Mouse (Mus musculus) midbrain, embryonic 16.5 days (tissue): ENCODE data around the gene Fcgr3. TPM values are rescaled to one million over a fixed set of nuclear protein-coding genes. Genes with fewer than 3 reads are reported as not detected.
"Not testable (repeated sequence)": the region's sequence is repeated elsewhere in the genome, so short reads cannot be mapped to it uniquely, and the experiment has no call there.

Experiments
- ATAC-seq: fragments of 200-750 bp; cut with Nextera tagmentation; 2 replicates; pipeline ENCODE4 v1.8.0; 2017; ENCODE audit warnings: moderate TSS enrichment
- H3K27ac ChIP-seq: fragments of 300-500 bp; sonication (generic); 2 replicates; pipeline ENCODE4 v1.5.1; 2014; ENCODE audit warnings: mild to moderate bottlenecking, low read length, mixed read lengths
- H3K27me3 ChIP-seq: fragments of 300-500 bp; sonication (generic); 2 replicates; pipeline ENCODE4 v1.6.1; 2014; ENCODE audit warnings: low read depth, low read length, mixed read lengths; ENCODE audit not compliant: control insufficient read depth, insufficient read depth
- H3K36me3 ChIP-seq: fragments of 300-500 bp; sonication (generic); 2 replicates; pipeline ENCODE4 v1.6.1; 2014; ENCODE audit warnings: mild to moderate bottlenecking, low read length, moderate library complexity, mixed read lengths; ENCODE audit not compliant: control insufficient read depth, insufficient read depth
- H3K4me1 ChIP-seq: fragments of 300-500 bp; sonication (generic); 2 replicates; pipeline ENCODE4 v1.6.1; 2014; ENCODE audit warnings: mild to moderate bottlenecking, low read length, mixed read lengths; ENCODE audit not compliant: control insufficient read depth, insufficient read depth
- H3K4me2 ChIP-seq: fragments of 300-500 bp; sonication (generic); 2 replicates; pipeline ENCODE4 v1.6.1; 2014; ENCODE audit warnings: mild to moderate bottlenecking, low read length, mixed read lengths
- H3K4me3 ChIP-seq: fragments of 300-500 bp; sonication (generic); 2 replicates; pipeline ENCODE4 v1.5.1; 2014; ENCODE audit warnings: low read depth, mild to moderate bottlenecking, low read length, moderate library complexity, mixed read lengths
- H3K9ac ChIP-seq: fragments of 300-500 bp; sonication (generic); 2 replicates; pipeline ENCODE4 v1.6.1; 2014; ENCODE audit warnings: low read depth, low read length, mixed read lengths
- H3K9me3 ChIP-seq: fragments of 300-500 bp; sonication (generic); replicated peaks from 2 replicates; pipeline ENCODE4 v1.6.1; 2014; ENCODE audit warnings: mild to moderate bottlenecking, low read length, mixed read lengths; ENCODE audit not compliant: control insufficient read depth, poor library complexity, severe bottlenecking
- WGBS: fragments of 180-500 bp; shearing (Covaris S2); extraction: QIAGEN DNeasy Blood & Tissue Kit; methylation state at CpG from one replicate; pipeline ENCODE4 v1.1.7; 2014; 5-methylcytosine and 5-hydroxymethylcytosine counted together
- polyA plus RNA-seq: library from polyadenylated mRNA; unstranded; fragments of >200 nt; fragmentation: Nextera tagmentation; extraction: Ambion mirVana; gene quantifications from 2 replicates; pipeline ENCODE4 v1.2.1, GENCODE M21; 2015

Gene Fcgr3
- polyA plus RNA-seq, 1 experiment from 2014 or later: 9.0 TPM

- H3K36me3 ChIP-seq, H3K4me3 ChIP-seq, ATAC-seq, H3K4me2 ChIP-seq, H3K9ac ChIP-seq, H3K27ac ChIP-seq, H3K4me1 ChIP-seq, H3K9me3 ChIP-seq: not testable (repeated sequence)
- H3K27me3 ChIP-seq: peaks cover 13% of the 10 kb centered on the region
- 30% methylated on average over 5 of the region's 5 CpGs for WGBS
Measured at GRCm38 (mm10) chr1:171077192-171077591, 12.5 kb upstream of the Fcgr3 start.

- not testable (repeated sequence) for ATAC-seq
Measured at GRCm38 (mm10) chr1:171076176-171076575, 11.4 kb upstream of the Fcgr3 start.

GRCm38 (mm10) chr1:171074283-171074682 is 9.5 kb upstream of the Fcgr3 start:
- not testable (repeated sequence) for H3K4me3 ChIP-seq, H3K27ac ChIP-seq, H3K9me3 ChIP-seq, H3K4me2 ChIP-seq, H3K4me1 ChIP-seq, H3K9ac ChIP-seq, H3K36me3 ChIP-seq
- H3K27me3 ChIP-seq: peaks cover 20% of the 10 kb centered on the region
- peak; percentile 13; the same call in 1 of the 2 replicates for ATAC-seq
- 20% methylated on average over 4 of the region's 10 CpGs for WGBS

More at GRCm38 (mm10) chr1:171076176-171076575, 11.4 kb upstream of the Fcgr3 start:
- not testable (repeated sequence) for H3K9ac ChIP-seq, H3K27ac ChIP-seq, H3K4me3 ChIP-seq, H3K4me2 ChIP-seq, H3K36me3 ChIP-seq, H3K9me3 ChIP-seq, H3K4me1 ChIP-seq
- H3K27me3 ChIP-seq: peaks cover 13% of the 10 kb centered on the region
- 75% methylated on average over 3 of the region's 5 CpGs for WGBS

GRCm38 (mm10) chr1:171072217-171072616 is 7.5 kb upstream of the Fcgr3 start:
- H3K9ac ChIP-seq, H3K4me1 ChIP-seq, H3K27ac ChIP-seq, H3K4me3 ChIP-seq, H3K9me3 ChIP-seq, H3K4me2 ChIP-seq, H3K36me3 ChIP-seq: not testable (repeated sequence)
- H3K27me3 ChIP-seq: peaks cover 21% of the 10 kb centered on the region
- ATAC-seq: peak; percentile 32
- no CpG with 5 or more reads among the region's 45 CpGs for WGBS

GRCm38 (mm10) chr1:171071726-171072125 is 7.0 kb upstream of the Fcgr3 start:
- H3K27me3 ChIP-seq: peaks cover 20% of the 10 kb centered on the region
- ATAC-seq: peak; percentile 32
- H3K9ac ChIP-seq, H3K27ac ChIP-seq, H3K4me2 ChIP-seq, H3K4me1 ChIP-seq, H3K36me3 ChIP-seq, H3K4me3 ChIP-seq, H3K9me3 ChIP-seq: not testable (repeated sequence)
- WGBS: no CpG with 5 or more reads among the region's 35 CpGs

- peaks cover 20% of the 10 kb centered on the region for H3K27me3 ChIP-seq
- peak overlapping the region; percentile 17; the same call in 1 of the 2 replicates for H3K4me2 ChIP-seq
- not testable (repeated sequence) for H3K36me3 ChIP-seq, H3K9me3 ChIP-seq, H3K27ac ChIP-seq, H3K4me1 ChIP-seq, H3K9ac ChIP-seq, ATAC-seq, H3K4me3 ChIP-seq
- 23% methylated on average over 11 of the region's 16 CpGs for WGBS
Measured at GRCm38 (mm10) chr1:171070879-171071278, 6.1 kb upstream of the Fcgr3 start.

- 68% methylated on average over 3 of the region's 3 CpGs for WGBS
Measured at GRCm38 (mm10) chr1:171069508-171069907, 4.8 kb upstream of the Fcgr3 start.

GRCm38 (mm10) chr1:171067928-171068327 is 3.2 kb upstream of the Fcgr3 start:
- H3K4me2 ChIP-seq, H3K4me1 ChIP-seq, ATAC-seq, H3K9ac ChIP-seq, H3K27ac ChIP-seq, H3K36me3 ChIP-seq, H3K4me3 ChIP-seq, H3K9me3 ChIP-seq: not testable (repeated sequence)
- H3K27me3 ChIP-seq: peaks cover 27% of the 10 kb centered on the region
- 60% methylated on average over 5 of the region's 5 CpGs for WGBS

More at GRCm38 (mm10) chr1:171069508-171069907, 4.8 kb upstream of the Fcgr3 start:
- not testable (repeated sequence) for H3K27ac ChIP-seq, H3K9me3 ChIP-seq, H3K4me1 ChIP-seq, H3K4me2 ChIP-seq, H3K4me3 ChIP-seq, H3K9ac ChIP-seq, ATAC-seq, H3K36me3 ChIP-seq
- H3K27me3 ChIP-seq: peaks cover 24% of the 10 kb centered on the region

- ATAC-seq: peak; percentile 49
- not testable (repeated sequence) for H3K27ac ChIP-seq, H3K36me3 ChIP-seq, H3K9ac ChIP-seq, H3K4me1 ChIP-seq, H3K9me3 ChIP-seq, H3K4me2 ChIP-seq, H3K4me3 ChIP-seq
- peaks cover 29% of the 10 kb centered on the region for H3K27me3 ChIP-seq
- WGBS: 36% methylated on average over 1 of the region's 10 CpGs
Measured at GRCm38 (mm10) chr1:171066583-171066982, 1.8 kb upstream of the Fcgr3 start.
